Mouse (Mus musculus) intestine, postnatal 0 days (tissue): ENCODE data around the gene Zfp91. TPM values are rescaled to one million over a fixed set of nuclear protein-coding genes. Genes with fewer than 3 reads are reported as not detected.

Experiments used
- ATAC-seq: fragments of 200-750 bp; cut with Nextera tagmentation; 2 replicates; pipeline ENCODE4 v1.8.0; 2017; ENCODE audit warnings: mild to moderate bottlenecking, moderate TSS enrichment, moderate library complexity
- H3K27ac ChIP-seq: fragments of 300-500 bp; sonication (generic); 2 replicates; pipeline ENCODE4 v1.5.1; 2014; ENCODE audit warnings: mild to moderate bottlenecking, low read depth, low read length, moderate library complexity
- H3K27me3 ChIP-seq: fragments of 300-500 bp; sonication (generic); replicated peaks from 2 replicates; pipeline ENCODE4 v1.6.1; 2014; ENCODE audit warnings: low read length, mixed read lengths; ENCODE audit not compliant: control insufficient read depth, insufficient read depth
- H3K36me3 ChIP-seq: fragments of 300-500 bp; sonication (generic); 2 replicates; pipeline ENCODE4 v1.6.1; 2014; ENCODE audit warnings: mild to moderate bottlenecking, moderate library complexity; ENCODE audit not compliant: control insufficient read depth, insufficient read depth
- H3K4me1 ChIP-seq: fragments of 300-500 bp; sonication (generic); replicated peaks from 2 replicates; pipeline ENCODE4 v1.6.1; 2014; ENCODE audit warnings: antibody characterized with exemption, low read length, mixed read lengths; ENCODE audit not compliant: control insufficient read depth, insufficient read depth
- H3K4me2 ChIP-seq: fragments of 300-500 bp; sonication (generic); replicated peaks from 2 replicates; pipeline ENCODE4 v1.6.1; 2014; ENCODE audit warnings: low read depth, mild to moderate bottlenecking, moderate library complexity
- H3K4me3 ChIP-seq: fragments of 300-500 bp; sonication (generic); 2 replicates; pipeline ENCODE4 v1.5.1; 2014; ENCODE audit warnings: low read depth, low read length
- H3K9ac ChIP-seq: fragments of 300-500 bp; sonication (generic); 2 replicates; pipeline ENCODE4 v1.6.1; 2014; ENCODE audit warnings: mild to moderate bottlenecking, low read depth, low read length
- H3K9me3 ChIP-seq: fragments of 300-500 bp; sonication (generic); 2 replicates; pipeline ENCODE4 v1.6.1; 2016; ENCODE audit warnings: mixed run types; ENCODE audit not compliant: control insufficient read depth
- CTCF ChIP-seq: sonication (generic); IDR thresholded peaks from 2 replicates; pipeline ENCODE4 v1.5.1; 2016; ENCODE audit warnings: low read depth, mild to moderate bottlenecking, control low read depth, antibody characterized with exemption, moderate library complexity
- WGBS: fragments of 180-500 bp; shearing (Covaris S2); extraction: QIAGEN DNeasy Blood & Tissue Kit; methylation state at CpG from one replicate; pipeline ENCODE4 v1.1.7; 2014; 5-methylcytosine and 5-hydroxymethylcytosine counted together
- polyA plus RNA-seq: library from polyadenylated mRNA; unstranded; fragments of >200 nt; fragmentation: Nextera tagmentation; extraction: Ambion mirVana; gene quantifications from 2 replicates; pipeline ENCODE4 v1.2.1, GENCODE M21; 2015

Zfp91 gene
- polyA plus RNA-seq, 1 experiment from 2014 or later, result 13.6 TPM

GRCm38 (mm10) chr19:12796328-12796931, 504 bp upstream of the Zfp91 start:
- Histone ChIP-seq H3K36me3 (no peaks in the 10 kb centered on the region), H3K4me2 (peak overlapping the region; percentile 63), H3K4me1 (no peaks in the 10 kb centered on the region; the same call in 1 of the 2 replicates), H3K27me3 (no peaks in the 10 kb centered on the region), H3K9ac (peak overlapping the region; percentile 100), H3K4me3 (peak overlapping the region; percentile 99), H3K27ac (peak overlapping the region; percentile 100), H3K9me3 (no peaks in the 10 kb centered on the region)
- peak; percentile 50 for ATAC-seq
- TF ChIP-seq CTCF, result peak; percentile 32
- WGBS, result under 1% methylated on average over 29 of the region's 29 CpGs

GRCm38 (mm10) chr19:12795110-12795509, 816 bp downstream of the Zfp91 start:
- peak overlapping the region; percentile 71 for H3K4me2 ChIP-seq
- no peak for TF ChIP-seq CTCF
- no peaks in the 10 kb centered on the region for H3K9me3 ChIP-seq
- no peaks in the 10 kb centered on the region for H3K36me3 ChIP-seq
- peak overlapping the region; percentile 100 for H3K27ac ChIP-seq
- peak overlapping the region; percentile 100 for H3K9ac ChIP-seq
- H3K4me1 ChIP-seq, result no peaks in the 10 kb centered on the region; the same call in 1 of the 2 replicates
- H3K4me3 ChIP-seq, result peak overlapping the region; percentile 99
- peak; percentile 11 for ATAC-seq
- no peaks in the 10 kb centered on the region for H3K27me3 ChIP-seq
- under 1% methylated on average over 54 of the region's 63 CpGs for WGBS

GRCm38 (mm10) chr19:12794056-12795044, 1.6 kb downstream of the Zfp91 start:
- ATAC-seq, result peak; percentile 51
- Histone ChIP-seq H3K27ac (peak overlapping the region; percentile 100), H3K27me3 (no peaks in the 10 kb centered on the region), H3K9ac (peak overlapping the region; percentile 100), H3K36me3 (no peaks in the 10 kb centered on the region), H3K4me2 (peak overlapping the region; percentile 71), H3K4me3 (peak overlapping the region; percentile 99), H3K9me3 (no peaks in the 10 kb centered on the region), H3K4me1 (no peaks in the 10 kb centered on the region; the same call in 1 of the 2 replicates)
- under 1% methylated on average over 39 of the region's 39 CpGs for WGBS
- TF ChIP-seq CTCF, result peak; percentile 95

GRCm38 (mm10) chr19:12792374-12792773, 3.6 kb downstream of the Zfp91 start:
- Histone ChIP-seq H3K27me3 (no peaks in the 10 kb centered on the region), H3K4me1 (no peaks in the 10 kb centered on the region), H3K4me2 (no peak overlapping the region), H3K9ac (no peak overlapping the region), H3K4me3 (no peak overlapping the region), H3K36me3 (no peaks in the 10 kb centered on the region), H3K9me3 (no peaks in the 10 kb centered on the region), H3K27ac (no peak overlapping the region)
- ATAC-seq, result no peak
- TF ChIP-seq CTCF, result no peak

GRCm38 (mm10) chr19:12787721-12788120, 8.2 kb downstream of the Zfp91 start:
- H3K4me2 ChIP-seq, result no peak overlapping the region
- no peaks in the 10 kb centered on the region for H3K27me3 ChIP-seq

GRCm38 (mm10) chr19:12786803-12787395, 9.0 kb downstream of the Zfp91 start:
- H3K36me3 ChIP-seq, result no peaks in the 10 kb centered on the region
- no peaks in the 10 kb centered on the region for H3K4me1 ChIP-seq
- no peaks in the 10 kb centered on the region for H3K27me3 ChIP-seq
- ATAC-seq, result no peak
- H3K4me2 ChIP-seq, result no peak overlapping the region
- TF ChIP-seq CTCF, result no peak
- H3K9ac ChIP-seq, result no peak overlapping the region
- H3K4me3 ChIP-seq, result no peak overlapping the region
- H3K27ac ChIP-seq, result no peak overlapping the region
- 85% methylated on average over 2 of the region's 2 CpGs for WGBS
- no peaks in the 10 kb centered on the region for H3K9me3 ChIP-seq

More at GRCm38 (mm10) chr19:12787721-12788120, 8.2 kb downstream of the Zfp91 start:
- no peak for TF ChIP-seq CTCF
- Histone ChIP-seq H3K4me1 (no peaks in the 10 kb centered on the region), H3K27ac (no peak overlapping the region), H3K9me3 (no peaks in the 10 kb centered on the region), H3K4me3 (no peak overlapping the region), H3K36me3 (no peaks in the 10 kb centered on the region), H3K9ac (no peak overlapping the region)
- no peak for ATAC-seq
- WGBS, result 87% methylated on average over 4 of the region's 4 CpGs
